Mouse (Mus musculus) layer of hippocampus, postnatal 36 days (tissue): Measurements from ENCODE around the gene Pih1d3. TPM values are rescaled to one million over a fixed set of nuclear protein-coding genes. Genes with fewer than 3 reads are reported as not detected.
A peak's percentile ranks its signal among the peaks of the same experiment; 100 is the strongest.

ENCODE experiments used
- DNase-seq, 2 experiments: peaks; one replicate each; pipeline ENCODE4 v3.0.0; 2022
- total RNA-seq, 2 experiments: library from RNA; stranded (reverse); gene quantifications; 2 replicates each; pipeline ENCODE4 v1.2.3; 2021

The Pih1d3 gene
- not detected for total RNA-seq

GRCm38 (mm10) chr1:31222564-31222963 is at the start of gene Pih1d3, which contains the start of gene 4931428L18Rik:
TSS of gene Pih1d3 (plus strand) at chr1:31222838.
TSS of gene 4931428L18Rik (minus strand) at chr1:31222684.
- no peak for DNase-seq

GRCm38 (mm10) chr1:31175401-31175800 is 47.2 kb upstream of the Pih1d3 start:
- no peak for DNase-seq

GRCm38 (mm10) chr1:31176101-31176500 is 46.5 kb upstream of the Pih1d3 start, which contains the start of gene Lgsn:
TSS of gene Lgsn (plus strand) at chr1:31176401.
- DNase-seq, result no peak

GRCm38 (mm10) chr1:31178264-31178663 is 44.4 kb upstream of the Pih1d3 start:
- DNase-seq, result peak; percentile 61 to 64

- DNase-seq, result no peak
These were observed 32.3 kb upstream of the Pih1d3 start for GRCm38 (mm10) chr1:31190237-31190866.

GRCm38 (mm10) chr1:31195633-31196032 is 27.0 kb upstream of the Pih1d3 start:
- no peak for DNase-seq

- no peak for DNase-seq
These were observed 25.7 kb upstream of the Pih1d3 start for GRCm38 (mm10) chr1:31196959-31197358.

- DNase-seq, result no peak
These were observed 18.9 kb upstream of the Pih1d3 start for GRCm38 (mm10) chr1:31203771-31204170.

GRCm38 (mm10) chr1:31205346-31205745 is 17.3 kb upstream of the Pih1d3 start:
- DNase-seq, result no peak

- no peak for DNase-seq
These were observed 16.9 kb upstream of the Pih1d3 start for GRCm38 (mm10) chr1:31205770-31206169.

GRCm38 (mm10) chr1:31210144-31210543 is 12.5 kb upstream of the Pih1d3 start:
- peak in 1 of 2 experiments; percentile 35 for DNase-seq

- DNase-seq, result no peak
These were observed 7.8 kb upstream of the Pih1d3 start for GRCm38 (mm10) chr1:31214831-31215230.

GRCm38 (mm10) chr1:31220599-31221250 is 1.9 kb upstream of the Pih1d3 start:
- no peak for DNase-seq

- peak; percentile 5 to 6 for DNase-seq
These were observed 10.8 kb downstream of the Pih1d3 start for GRCm38 (mm10) chr1:31233319-31234036.

- peak; percentile 3 to 19 for DNase-seq
These were observed 37.7 kb downstream of the Pih1d3 start for GRCm38 (mm10) chr1:31260218-31260923.

Other genes with a start within 250 kb of the Pih1d3 start
- not detected for gene AC153137.1, start 244.9 kb upstream of the Pih1d3 start, total RNA-seq
- not detected for gene Lgsn, start 46.4 kb upstream of the Pih1d3 start, total RNA-seq
- not detected for gene 4931428L18Rik, start 154 bp upstream of the Pih1d3 start, total RNA-seq